Mouse (Mus musculus) ES-E14 (cell line): ENCODE measurements around the gene Rnh1. TPM values are rescaled to one million over a fixed set of nuclear protein-coding genes. Genes with fewer than 3 reads are reported as not detected.
A peak's percentile ranks its signal among the peaks of the same experiment; 100 is the strongest.

Experiments used
- DNase-seq: peaks from one replicate; pipeline ENCODE4 v3.0.0-alpha.2; 2013; ENCODE audit warnings: low read depth, low spot score
- H3K27ac ChIP-seq: 2 replicates; pipeline ENCODE4 v1.5.1; 2012; ENCODE audit warnings: low read depth, mild to moderate bottlenecking, low read length, moderate library complexity, mixed read lengths; ENCODE audit not compliant: poor library complexity, insufficient read depth, severe bottlenecking
- H3K36me3 ChIP-seq: 2 replicates; pipeline ENCODE4 v1.6.1; 2012; ENCODE audit warnings: mild to moderate bottlenecking, low read length, moderate library complexity, mixed read lengths; ENCODE audit not compliant: control insufficient read depth, poor library complexity, insufficient read depth, severe bottlenecking
- H3K4me1 ChIP-seq, 2 experiments: fragments of 150-350 bp in 1 of 2; sonication (generic) in 1 of 2; 2 replicates each; pipeline ENCODE4 v1.6.1; 2012; ENCODE audit warnings: low read length in 2 of 2, mild to moderate bottlenecking in 1 of 2, mixed read lengths in 1 of 2; ENCODE audit not compliant: control insufficient read depth in 2 of 2, insufficient read depth in 2 of 2, poor library complexity in 1 of 2
- H3K4me3 ChIP-seq, 2 experiments: fragments of 150-350 bp in 1 of 2; sonication (generic) in 1 of 2; 2 replicates each; pipeline ENCODE4 v1.5.1; 2012; ENCODE audit warnings: low read length in 2 of 2, low read depth in 1 of 2, mild to moderate bottlenecking in 1 of 2, mixed read lengths in 1 of 2; ENCODE audit not compliant: insufficient read depth in 1 of 2, poor library complexity in 1 of 2, severe bottlenecking in 1 of 2
- H3K9ac ChIP-seq: 2 replicates; pipeline ENCODE4 v1.6.1; 2012; ENCODE audit warnings: low read depth, mild to moderate bottlenecking, low read length, mixed read lengths; ENCODE audit not compliant: poor library complexity, insufficient read depth, severe bottlenecking
- H3K9me3 ChIP-seq: fragments of 150-350 bp; sonication (generic); 2 replicates; pipeline ENCODE4 v1.6.1; 2012; ENCODE audit warnings: low read depth, mild to moderate bottlenecking, low read length; ENCODE audit not compliant: control insufficient read depth, insufficient read depth
- CHD2 ChIP-seq: IDR thresholded peaks from 2 replicates; pipeline ENCODE4 v1.6.1; 2014; ENCODE audit warnings: mild to moderate bottlenecking, low read depth, low read length, inconsistent platforms
- HCFC1 ChIP-seq: IDR thresholded peaks from 2 replicates; pipeline ENCODE4 v1.6.1; 2012; ENCODE audit warnings: low read length, inconsistent platforms, borderline replicate concordance; ENCODE audit not compliant: insufficient read depth
- MAFK ChIP-seq: IDR thresholded peaks from 2 replicates; pipeline ENCODE4 v1.6.1; 2014; ENCODE audit warnings: mild to moderate bottlenecking, low read depth, low read length, inconsistent platforms; ENCODE audit not compliant: insufficient read depth
- ZC3H11A ChIP-seq: IDR thresholded peaks from 2 replicates; pipeline ENCODE4 v1.6.1; 2012; ENCODE audit warnings: low read depth, mild to moderate bottlenecking, inconsistent platforms, low read length, borderline replicate concordance
- ZNF384 ChIP-seq: IDR thresholded peaks from 2 replicates; pipeline ENCODE4 v1.6.1; 2012; ENCODE audit warnings: low read depth, low read length, inconsistent platforms
- in situ Hi-C, 2 experiments: fragments of 600-800 bp; cut with MboI; formaldehyde crosslinking; loops; one replicate each; pipeline ENCODE4 v1.15.1; 2025; ENCODE audit warnings: low sequenced_read_pairs in 2 of 2, inconsistent platforms in 1 of 2; ENCODE audit not compliant: unreplicated experiment in 2 of 2
- total RNA-seq: library from RNA; depleted of rRNA; stranded (reverse); fragments of 300-350 nt; gene quantifications from 2 replicates; pipeline ENCODE4 v1.2.3, GENCODE M21; 2012

Gene Rnh1
- total RNA-seq, 1 experiment: 70.3 TPM

DNA sequence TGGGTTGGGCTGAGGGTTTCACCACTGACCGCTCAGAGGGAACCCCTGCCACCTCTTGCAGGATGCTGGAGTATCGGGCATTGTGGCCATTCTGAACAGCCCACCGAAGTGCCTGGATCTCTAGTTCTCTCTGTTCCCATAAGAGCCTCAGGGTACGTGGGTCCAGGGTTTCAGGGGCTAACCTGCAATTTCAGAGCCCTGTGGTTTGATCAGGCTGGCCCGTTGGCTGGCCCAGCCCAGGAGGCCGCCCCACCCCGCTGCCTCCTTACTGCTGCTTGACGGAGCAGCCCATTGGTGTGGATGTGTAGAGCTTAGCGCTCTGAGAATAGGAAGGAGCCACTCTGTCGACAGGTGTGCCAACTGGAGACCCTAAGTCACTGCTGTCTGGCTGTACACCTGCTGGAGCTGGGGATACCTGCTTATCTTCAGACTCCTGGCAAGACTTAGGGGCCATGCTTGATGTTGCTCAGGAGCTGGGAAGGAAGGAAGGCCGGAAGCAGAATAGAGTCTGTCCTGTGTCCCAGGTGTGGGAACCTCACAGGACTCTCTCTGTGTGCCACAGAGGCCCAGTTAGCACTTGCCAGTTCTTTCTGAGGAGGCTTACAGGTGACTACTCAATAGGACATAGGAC is 41.1 kb upstream of the Rnh1 start, which contains the start of gene Lmntd2:
Gene Lmntd2, minus strand, starts transcription at position 476 of the 631 bp plus-strand sequence.
- in situ Hi-C loops: no loop called here
- no peak for DNase-seq
- TF ChIP-seq ZNF384: no peak
- TF ChIP-seq CHD2: no peak
- TF ChIP-seq MAFK: no peak
- TF ChIP-seq ZC3H11A: no peak
- no peak for TF ChIP-seq HCFC1
- Histone ChIP-seq H3K36me3 (peaks cover 17% of the 10 kb centered on the region; the same call in 1 of the 2 replicates), H3K9me3 (no peaks in the 10 kb centered on the region), H3K4me1 (peaks cover 3 to 35% of the 10 kb centered on the region in 2 experiments; a peak in 3 of 4 replicates), H3K9ac (peak within 1 kb of the TSS; percentile 75), H3K27ac (peak within 1 kb of the TSS; percentile 95), H3K4me3 (peak within 1 kb of the TSS; percentile 70 to 99)

DNA sequence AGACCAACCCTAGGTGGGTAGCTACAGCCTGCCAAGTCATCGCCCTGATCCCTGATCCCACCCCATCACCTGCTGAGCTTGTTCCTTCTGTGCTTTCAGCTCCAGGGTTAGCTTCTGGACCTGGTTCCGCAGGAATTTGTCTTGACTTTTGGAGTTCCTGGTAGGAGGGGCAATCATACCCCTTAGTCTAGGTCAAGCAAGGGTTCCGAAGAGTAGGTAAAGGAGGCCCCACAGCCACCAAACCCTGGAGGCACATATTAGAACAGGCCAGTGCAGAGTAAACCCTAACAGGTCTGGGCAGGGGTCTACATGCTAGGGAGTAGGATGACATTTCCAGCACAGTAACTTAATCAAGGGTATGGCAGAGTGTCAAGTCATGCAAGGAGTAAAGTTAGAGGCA is 40.5 kb upstream of the Rnh1 start:
- no peak for DNase-seq
- no peak for TF ChIP-seq HCFC1
- no peak for TF ChIP-seq CHD2
- no peak for TF ChIP-seq ZC3H11A
- no peak for TF ChIP-seq MAFK
- Histone ChIP-seq H3K4me1 (peaks cover 3 to 32% of the 10 kb centered on the region in 2 experiments; a peak in 3 of 4 replicates), H3K27ac (no peak overlapping the region), H3K4me3 (no peak overlapping the region), H3K9ac (no peak overlapping the region), H3K36me3 (peaks cover 12% of the 10 kb centered on the region; the same call in 1 of the 2 replicates), H3K9me3 (no peaks in the 10 kb centered on the region)
- in situ Hi-C loops: no loop called here

DNA sequence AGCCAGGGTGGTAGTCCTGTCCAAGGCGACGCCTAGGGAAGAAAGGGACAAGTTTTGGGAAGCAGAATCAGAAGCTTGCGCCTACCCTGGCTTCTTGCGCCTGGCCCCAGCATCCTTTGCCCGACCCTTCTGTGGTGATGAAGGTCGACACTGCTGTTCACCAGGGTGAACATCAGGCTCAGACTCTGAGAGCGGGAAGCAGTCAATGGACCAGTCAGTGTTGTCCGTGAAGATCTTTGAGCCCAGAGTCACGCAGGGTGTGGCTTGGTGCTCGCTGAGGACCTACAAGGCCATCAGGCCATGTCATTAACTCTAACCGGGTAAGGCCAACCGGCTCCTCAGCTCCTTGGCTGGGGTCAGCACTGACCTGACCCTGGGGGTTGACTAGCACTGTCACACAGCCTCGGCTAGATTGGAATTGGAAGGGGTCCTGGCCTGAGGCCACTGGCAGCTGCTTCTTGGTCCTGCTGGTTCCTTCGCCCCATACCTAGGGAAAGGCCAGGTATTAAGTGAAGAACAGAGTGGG is 38.0 kb upstream of the Rnh1 start:
- no peak overlapping the region for H3K9ac ChIP-seq
- H3K36me3 ChIP-seq: no peaks in the 10 kb centered on the region
- no peaks in the 10 kb centered on the region for H3K9me3 ChIP-seq
- in situ Hi-C loops: no loop called here
- H3K4me1 ChIP-seq: peaks cover 3 to 18% of the 10 kb centered on the region in 2 experiments; a peak in 3 of 4 replicates
- no peak overlapping the region for H3K4me3 ChIP-seq
- H3K27ac ChIP-seq: no peak overlapping the region
- no peak for TF ChIP-seq HCFC1
- no peak for TF ChIP-seq ZC3H11A
- no peak for TF ChIP-seq CHD2
- TF ChIP-seq ZNF384: no peak
- no peak for TF ChIP-seq MAFK
- DNase-seq: no peak

DNA sequence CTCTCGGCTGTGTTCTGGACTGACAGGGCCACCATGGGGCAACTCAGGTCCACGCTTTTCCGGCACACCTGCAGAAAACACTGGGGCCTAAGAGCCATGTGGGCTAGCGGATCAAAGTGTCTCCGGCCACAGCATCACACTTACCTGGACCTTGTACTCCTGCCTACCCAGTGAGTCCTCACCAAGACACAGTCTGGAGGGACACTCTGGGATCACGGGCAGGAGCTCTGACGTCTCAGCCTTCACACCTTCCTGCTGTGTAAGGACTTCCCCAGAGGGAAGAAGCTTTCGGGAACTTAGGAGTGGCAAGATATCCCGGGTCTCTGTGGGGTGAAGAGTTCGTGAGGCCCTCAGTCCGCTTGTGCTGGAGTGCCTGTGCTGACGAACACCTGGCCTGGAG is 37.5 kb upstream of the Rnh1 start:
- Histone ChIP-seq H3K9me3 (no peaks in the 10 kb centered on the region), H3K4me3 (no peak overlapping the region), H3K36me3 (no peaks in the 10 kb centered on the region), H3K4me1 (peaks cover 3 to 18% of the 10 kb centered on the region in 2 experiments; a peak in 3 of 4 replicates), H3K27ac (no peak overlapping the region), H3K9ac (no peak overlapping the region)
- DNase-seq: no peak
- in situ Hi-C loops: no loop called here
- TF ChIP-seq CHD2 (no peak), ZC3H11A (no peak), ZNF384 (no peak), HCFC1 (no peak), MAFK (no peak)

DNA sequence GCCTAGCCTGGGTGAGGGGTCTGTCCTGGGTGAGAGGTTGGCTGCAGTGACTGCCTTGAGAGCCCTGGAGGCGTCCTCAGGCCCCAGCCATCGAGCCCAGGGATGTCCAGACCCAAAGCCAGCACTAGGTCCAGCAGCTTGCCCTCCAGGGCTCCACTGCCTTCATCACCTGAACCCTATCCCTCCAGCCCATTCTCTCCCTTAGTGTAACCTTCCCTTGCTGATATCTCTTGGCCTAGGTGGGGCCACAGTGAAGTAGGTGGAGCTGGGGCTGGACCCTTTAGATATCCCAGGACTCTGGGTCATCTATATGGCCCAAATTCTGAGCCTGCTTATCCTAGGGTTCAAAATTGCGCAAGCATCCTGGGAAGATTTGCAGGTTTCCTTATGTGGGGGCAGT is 36.9 kb upstream of the Rnh1 start:
- DNase-seq: no peak
- no peak for TF ChIP-seq HCFC1
- TF ChIP-seq ZNF384: no peak
- no peak for TF ChIP-seq CHD2
- no peak for TF ChIP-seq ZC3H11A
- in situ Hi-C loops: no loop called here
- no peak overlapping the region for H3K9ac ChIP-seq
- no peak overlapping the region for H3K27ac ChIP-seq
- no peaks in the 10 kb centered on the region for H3K36me3 ChIP-seq
- H3K9me3 ChIP-seq: no peaks in the 10 kb centered on the region
- H3K4me1 ChIP-seq: peaks cover 3 to 14% of the 10 kb centered on the region in 2 experiments; a peak in 3 of 4 replicates
- no peak overlapping the region for H3K4me3 ChIP-seq
